Mouse (Mus musculus) WW6 (cell line): ENCODE results near the gene Nr2c2.

Source experiments
- DNase-seq: peaks from one replicate; pipeline ENCODE4 v3.0.0-alpha.2; 2013; ENCODE audit warnings: low read depth, low spot score

Gene Nr2c2

DNA sequence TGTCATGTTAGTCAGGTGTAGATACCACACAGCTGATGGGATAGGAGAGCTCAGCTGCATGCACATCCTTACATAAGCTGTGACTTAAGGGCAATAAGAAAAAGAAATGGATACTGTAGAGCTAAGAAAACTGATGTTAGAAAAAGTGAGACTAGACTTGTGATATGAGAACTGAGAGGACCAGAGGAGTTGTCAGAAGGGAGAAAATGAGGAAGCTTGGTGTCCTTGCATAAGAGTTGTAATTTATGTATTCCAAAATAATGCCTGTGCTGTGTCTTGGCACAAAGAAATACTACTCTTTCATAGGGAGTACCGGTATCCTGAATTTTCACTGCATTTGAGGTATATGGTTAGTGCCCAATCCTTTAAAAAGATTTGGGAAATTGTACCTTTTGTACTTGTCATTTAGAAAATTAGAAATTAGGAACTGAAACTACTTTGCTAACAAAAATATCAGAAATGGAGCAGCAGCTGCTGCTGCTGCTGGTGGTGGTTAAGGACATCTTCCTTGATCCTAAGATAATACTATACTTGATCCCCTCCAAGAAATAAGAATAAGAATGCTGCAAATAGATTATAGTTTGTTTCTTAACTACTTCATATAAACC is 35.8 kb downstream of the Nr2c2 start:
- DNase-seq = no peak

DNA sequence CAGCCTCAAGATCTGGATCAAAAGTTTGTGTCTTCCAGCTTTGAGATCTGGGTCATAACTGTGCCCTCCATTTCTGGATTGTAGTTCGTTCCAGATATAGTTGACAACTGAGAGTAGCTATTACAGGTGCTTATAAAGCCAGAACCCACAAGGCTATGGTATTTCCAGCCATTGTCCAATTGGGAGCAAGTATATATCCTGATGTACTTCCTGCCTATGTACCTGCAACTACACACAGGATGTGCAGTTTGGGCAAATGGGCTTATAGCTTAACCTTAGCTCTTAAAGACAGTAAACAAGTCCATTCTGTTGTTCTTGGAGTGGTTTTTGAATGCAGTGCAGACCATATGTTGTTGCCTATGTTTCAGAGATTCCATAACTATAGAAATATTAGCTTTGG is 40.3 kb downstream of the Nr2c2 start:
- no peak for DNase-seq

DNA sequence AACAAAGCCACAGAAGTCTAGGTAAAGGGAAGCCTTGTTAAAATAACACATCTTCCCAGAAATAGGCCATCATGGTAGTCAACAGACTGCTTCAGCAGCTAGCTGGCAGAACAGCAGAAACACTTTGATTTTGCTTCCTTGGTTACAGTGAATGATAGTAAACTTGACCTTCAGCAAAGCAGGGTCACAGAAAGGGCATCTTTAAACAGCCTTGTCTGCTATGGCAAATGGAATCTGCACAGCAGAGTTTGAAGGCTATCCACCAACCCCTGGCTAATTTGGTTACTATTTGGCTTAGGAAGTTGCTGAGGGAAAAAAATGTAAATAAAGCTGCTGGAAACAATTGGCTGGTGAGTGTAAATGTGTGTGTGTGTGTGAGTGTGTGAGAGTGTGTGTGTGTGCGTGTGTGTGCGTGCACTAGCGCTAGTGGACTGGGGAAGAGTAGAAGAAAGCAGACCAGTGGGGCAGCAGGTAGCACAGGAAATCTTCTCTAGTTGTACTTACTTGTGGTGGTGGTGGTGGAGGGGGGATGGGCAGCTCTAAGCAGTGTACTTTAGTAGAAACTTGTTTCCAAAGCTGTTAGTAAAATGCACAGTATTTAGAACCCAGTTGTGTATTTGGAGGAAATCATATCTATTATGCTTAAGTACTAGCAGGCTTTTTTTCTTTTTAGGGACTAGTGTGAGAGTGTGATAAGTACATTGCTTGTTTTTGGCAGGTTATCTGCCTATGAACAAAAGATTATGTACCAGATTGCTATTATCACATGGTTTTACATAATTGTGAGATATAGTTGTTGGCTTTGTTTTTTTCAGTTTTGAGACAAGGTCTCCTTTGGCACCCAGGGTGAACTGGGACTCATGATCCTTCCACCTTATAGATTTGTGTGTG is 41.1 kb downstream of the Nr2c2 start:
- no peak for DNase-seq

DNA sequence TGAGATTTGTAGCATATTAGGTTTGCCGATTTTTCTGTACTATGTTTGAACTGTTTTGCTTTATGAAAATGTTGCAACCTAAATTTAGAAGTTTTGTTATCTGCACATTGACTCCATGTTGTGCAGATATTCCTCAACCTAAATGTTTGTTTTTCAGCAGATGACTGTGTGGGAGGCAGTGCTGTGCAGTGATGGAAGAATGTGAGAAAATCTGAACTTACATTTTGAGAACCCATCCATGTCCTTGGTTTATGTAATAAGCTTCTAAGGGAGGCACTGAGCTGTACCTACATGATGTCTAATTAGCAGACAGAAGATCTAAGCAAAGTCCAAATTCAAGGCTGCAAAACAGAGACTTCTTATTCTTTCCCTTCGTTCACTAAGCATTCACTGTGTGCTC is 42.4 kb downstream of the Nr2c2 start:
- DNase-seq = no peak

DNA sequence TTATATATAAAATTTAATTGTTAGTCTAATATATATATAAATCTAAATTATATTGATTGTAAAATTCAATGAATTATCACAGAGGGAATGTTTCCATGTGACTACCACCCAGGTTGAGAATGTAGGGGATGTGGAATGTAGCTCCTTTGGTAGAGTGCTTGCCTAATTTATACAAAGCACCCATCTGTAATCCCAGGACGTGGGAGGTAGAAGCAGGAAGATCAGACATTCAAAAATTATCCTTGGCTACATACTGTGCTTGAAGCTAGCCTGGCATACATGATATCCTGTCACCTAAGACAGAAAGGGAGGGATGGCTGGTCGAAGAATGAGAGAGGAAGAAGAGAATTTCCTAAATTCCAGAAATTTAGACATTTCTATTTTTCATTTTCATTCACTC is 45.2 kb downstream of the Nr2c2 start:
- no peak for DNase-seq

DNA sequence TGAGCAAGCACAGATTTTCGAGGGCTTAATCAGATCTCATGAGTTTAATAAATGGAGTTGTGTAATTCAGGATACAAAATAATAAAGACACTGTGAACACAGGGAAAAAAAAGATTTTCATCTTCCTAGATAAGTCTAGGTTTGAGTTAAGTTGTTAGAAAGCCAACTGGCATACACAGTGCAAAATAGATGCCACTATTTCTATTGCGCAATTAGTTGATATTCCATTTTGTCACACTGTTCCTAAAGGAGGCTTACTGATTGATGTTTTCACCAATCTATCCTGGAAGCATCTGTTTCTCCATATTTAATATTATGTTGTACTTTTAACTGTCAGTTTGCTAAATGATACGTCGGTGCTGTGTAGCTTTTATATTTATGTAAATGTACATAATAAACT is 54.7 kb downstream of the Nr2c2 start:
- no peak for DNase-seq

DNA sequence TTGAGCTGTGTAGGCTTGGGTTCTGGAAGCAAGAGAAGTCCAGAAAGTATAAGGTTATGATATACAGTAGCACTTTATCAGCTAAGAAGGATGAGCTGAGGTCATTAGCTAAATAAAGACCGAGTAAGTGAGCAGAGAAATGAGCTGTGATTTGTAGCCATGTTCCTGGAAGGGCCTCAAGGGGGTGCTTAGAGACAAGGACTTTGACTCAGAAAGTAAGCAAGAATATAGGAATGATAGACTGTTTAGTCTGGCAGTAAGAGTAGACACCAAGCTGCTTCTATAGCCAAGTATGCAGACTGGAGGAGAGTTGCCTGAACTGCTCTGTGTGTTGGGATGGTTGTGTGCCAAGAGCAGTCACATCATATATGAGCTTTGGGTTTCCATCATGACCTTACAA is 62.6 kb downstream of the Nr2c2 start:
- DNase-seq = no peak

DNA sequence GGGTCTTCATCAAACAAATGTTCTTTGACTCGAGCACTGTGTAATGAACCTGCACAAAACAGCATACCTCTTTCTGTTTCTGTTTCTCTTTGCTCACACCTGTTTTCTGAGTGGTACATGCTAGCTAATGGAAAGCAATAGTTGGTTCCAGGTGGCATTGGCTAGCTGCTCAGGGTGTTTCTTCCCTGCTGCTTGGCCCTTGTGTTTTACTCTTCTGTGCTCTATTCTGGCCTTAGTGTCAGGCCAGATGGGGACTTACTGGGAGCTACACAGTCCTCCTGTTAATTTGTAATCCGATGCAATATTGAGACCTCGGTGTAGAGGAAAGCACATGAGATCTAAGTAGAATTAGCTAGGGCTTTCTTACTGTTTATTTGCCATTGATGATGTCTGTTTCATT is 67.6 kb downstream of the Nr2c2 start:
- DNase-seq = no peak

DNA sequence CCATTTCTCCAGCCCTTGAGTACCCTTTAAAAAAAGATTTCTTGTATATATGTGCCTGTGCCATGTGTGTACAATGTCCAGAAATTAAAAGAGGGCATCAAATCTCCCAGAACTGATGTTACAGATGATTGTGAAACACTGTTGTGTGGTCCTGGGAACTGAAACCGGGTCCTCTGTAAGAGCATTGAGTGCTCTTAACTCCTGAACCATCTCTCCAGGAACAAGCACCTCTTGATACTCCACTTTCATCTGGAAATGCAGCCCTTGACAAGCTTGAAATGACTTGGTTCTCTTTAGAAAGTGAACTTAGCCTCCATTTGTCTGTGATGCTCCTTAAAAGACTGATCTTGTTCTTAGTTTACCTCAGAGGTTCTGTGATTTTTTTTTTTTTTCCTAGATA is 71.5 kb downstream of the Nr2c2 start:
- DNase-seq = no peak

DNA sequence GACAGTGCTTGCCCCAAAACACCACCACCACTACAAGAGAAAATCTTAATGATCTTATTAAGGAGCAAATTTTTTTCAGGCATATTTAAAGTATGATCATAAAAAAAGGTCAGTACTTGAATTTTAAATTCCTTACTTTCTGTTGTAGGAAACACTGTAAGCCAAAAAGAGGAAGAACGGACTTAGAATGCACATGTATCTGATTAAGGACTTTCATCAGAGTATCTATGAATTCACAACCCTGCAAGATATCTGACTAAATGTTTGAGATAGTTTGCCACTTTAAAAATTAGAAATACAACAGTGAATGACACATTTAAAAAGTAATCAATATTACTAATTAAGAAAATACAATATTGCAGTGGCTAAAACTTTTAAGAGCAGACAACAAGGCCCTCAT is 85.3 kb downstream of the Nr2c2 start:
- no peak for DNase-seq

DNA sequence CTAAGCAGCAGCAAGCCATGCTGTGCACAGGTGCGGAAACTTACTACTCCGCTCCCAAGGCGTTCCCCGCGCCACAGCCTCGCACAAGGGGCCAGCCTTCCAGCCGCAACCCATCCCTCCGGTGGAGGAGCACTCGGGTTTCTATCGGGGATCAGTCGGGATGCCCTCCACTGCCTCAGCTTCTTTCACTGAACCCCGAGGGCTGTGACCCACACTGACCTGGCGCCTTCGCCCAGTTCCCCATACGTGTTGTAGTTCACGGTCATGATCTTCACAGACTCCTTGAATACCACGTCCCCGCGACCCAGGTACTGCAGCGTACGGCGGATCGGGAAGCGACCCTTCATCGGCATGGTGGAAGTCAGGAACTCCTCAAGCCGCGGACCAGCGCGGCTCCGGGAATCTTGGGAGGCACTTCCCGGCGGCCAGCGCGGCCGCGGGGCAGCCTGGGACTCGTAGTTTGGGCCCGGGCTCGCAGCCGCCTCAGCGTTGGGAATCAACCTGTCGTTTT is 92.5 kb downstream of the Nr2c2 start, which contains the start of gene Mrps25:
Gene Mrps25, minus strand, starts transcription at position 413 of the 511 bp plus-strand sequence.
- DNase-seq = peak; percentile 54

DNA sequence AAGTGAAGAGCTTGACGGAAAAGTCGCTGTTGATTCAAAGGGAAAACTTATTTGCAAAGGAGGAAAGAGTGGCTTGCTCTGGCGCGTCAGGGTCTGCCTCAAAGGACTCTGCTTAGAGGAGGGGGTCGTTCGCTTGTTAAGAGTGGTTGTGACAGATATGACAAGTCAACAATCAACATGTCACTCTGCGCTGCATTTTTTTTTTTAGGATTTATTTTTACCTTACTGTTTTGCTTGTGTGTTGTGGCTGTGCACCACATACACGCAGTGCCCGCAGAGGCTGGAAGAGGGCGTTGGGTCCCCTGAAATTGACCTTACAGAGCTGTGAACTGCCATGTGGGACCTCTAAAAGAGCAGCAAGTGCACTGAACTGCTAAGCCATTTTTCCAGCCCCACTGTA is 93.0 kb downstream of the Nr2c2 start:
- no peak for DNase-seq

DNA sequence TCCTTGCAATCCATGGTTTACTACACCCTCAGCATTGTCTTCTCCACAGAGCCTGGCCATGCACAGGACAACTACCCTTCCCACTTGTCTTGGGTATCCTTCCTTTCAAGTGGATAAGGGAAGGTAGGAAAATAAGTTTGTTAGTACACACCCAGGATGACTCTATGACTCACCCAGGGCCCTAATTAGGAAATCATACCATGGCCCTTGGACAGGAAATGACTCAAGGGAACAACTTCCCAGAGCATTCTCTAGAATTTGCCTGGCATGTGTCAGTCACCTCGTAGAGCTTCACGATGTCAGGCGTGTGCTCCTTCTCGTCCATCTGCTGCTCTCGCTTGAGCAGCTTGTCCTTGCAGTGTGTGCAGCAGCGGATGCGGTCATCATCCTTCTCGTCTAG is 108.2 kb downstream of the Nr2c2 start:
- DNase-seq = no peak

DNA sequence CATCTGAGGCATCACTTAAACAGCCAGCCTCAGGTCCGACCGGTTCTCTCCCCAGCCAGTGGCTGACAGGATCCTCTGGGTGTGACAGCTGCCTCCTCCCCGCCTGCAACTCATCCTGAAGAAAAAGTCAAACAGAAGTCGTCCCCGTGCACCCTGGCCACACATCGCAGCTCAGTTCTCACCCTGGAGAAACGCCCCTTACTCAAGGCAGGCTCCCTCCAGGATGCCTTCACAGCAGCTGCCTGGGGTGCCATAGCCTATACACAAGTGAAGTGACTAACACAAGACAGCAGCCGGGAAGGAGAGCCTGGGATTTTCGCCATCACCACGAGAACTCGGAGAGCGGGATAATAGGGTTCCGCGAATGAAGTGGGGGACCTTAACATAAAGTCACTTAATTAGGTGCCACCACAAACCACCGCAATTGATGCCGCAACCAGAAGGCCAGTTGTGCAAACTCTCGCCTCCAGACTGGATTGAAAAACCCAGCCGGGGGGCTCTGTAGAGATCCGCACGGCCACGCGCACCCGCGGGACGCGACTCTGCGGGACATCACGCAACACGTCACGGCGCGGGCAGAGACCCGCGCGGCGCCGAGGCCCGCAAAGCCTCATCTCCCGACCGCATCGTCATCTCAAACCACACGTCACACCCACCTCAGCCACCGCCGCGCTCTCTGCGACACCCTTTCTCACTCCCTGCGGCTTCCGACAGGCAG is 123.0 kb downstream of the Nr2c2 start:
- DNase-seq = no peak

DNA sequence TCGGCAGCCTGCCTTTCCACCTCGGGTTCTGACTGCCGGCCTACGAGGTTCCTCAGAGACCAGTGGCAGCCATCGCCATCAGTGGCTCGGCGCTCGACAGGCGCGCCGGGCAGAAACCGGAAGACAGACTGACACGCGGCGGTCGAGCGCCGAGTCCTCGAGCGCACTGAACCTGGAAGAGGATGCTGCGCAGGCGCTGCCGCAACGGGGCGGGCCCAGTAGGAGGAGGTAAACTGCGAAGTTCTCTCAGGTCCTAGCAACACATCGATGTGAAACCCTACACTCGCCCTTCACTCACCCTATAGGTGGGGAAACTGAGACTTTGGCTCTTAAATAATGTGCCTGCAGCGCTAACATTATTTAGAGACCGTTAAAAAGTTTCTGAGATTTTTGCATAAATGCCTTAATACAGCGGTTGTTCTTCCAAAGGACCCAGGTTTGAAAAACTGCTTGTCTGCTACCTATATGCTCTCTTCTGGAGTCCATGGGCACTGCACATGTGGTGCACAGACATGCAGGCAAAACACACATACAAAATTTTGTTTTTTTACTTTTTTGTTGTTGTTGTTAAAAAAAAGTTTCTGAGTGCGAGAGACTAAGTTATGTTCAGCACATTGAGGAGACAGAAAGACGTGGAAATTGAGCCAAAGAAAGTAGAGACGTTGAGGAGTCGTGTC is 123.7 kb downstream of the Nr2c2 start, which contains the start of gene Rbsn:
Gene Rbsn, minus strand, starts transcription at position 153 of the 677 bp plus-strand sequence.
- DNase-seq = peak; percentile 84

DNA sequence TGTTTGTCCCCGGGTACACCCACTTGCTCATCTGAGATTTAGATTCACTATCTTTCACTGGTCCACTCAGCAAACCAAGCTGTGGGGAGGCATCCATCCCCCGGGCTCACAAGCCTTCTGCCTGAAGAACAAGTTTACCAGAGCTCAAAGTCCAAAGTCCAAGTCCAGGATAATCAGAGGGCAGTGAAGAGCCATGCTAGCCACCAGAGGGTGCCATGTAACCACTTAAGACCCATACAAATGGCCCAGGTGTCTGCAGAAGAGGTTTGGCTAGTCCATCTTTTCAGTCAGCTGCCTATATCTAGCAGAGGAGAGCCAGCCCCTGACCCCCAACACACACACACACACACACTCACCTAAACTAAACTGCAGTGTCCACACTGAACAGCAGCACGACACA is 128.3 kb downstream of the Nr2c2 start:
- peak; percentile 29 for DNase-seq

DNA sequence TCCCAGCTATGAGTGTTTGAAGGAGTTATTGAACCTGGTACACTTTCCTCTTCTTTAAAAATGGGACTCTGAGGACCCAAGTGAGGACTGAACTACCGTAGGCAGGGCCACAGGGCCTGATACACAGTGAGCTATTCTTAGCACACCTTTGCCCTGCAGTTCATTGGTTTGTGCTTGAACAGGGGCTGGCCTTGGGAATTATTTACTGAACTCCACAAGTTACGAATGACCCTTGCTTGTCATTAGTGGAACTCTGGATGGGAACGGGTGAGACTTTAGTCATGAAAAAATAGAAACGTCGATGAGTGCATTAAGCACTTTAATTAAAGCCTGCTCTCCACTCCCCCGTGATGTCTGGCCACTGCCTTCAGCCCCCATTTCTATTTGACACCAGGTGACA is 130.4 kb downstream of the Nr2c2 start:
- DNase-seq = no peak

DNA sequence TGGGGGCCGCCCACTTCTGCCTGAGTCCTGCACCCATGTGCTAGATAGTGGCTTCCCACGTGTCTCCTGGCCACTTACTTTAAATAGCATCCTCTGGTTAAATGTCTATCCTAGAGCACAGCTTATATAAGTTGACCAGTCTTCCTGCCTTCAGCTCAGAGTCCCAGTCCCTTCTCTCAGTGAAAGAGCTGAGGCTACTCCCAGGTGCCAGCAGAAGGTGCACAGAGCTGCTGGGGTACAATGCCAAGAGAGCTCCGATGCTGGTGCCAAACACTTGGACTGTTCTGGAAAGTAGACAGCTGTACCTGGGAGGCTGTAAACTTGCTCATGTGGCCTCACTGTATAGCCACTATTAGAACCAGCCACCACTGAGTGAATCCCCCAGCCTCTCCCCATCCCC is 130.8 kb downstream of the Nr2c2 start:
- DNase-seq = no peak
